Mouse (Mus musculus) heart, embryonic 11.5 days (tissue): ENCODE data around the gene Nos1ap. TPM values are rescaled to one million over a fixed set of nuclear protein-coding genes. Genes with fewer than 3 reads are reported as not detected.

Experiments
- ATAC-seq: fragments of 200-750 bp; cut with Nextera tagmentation; replicated peaks from 2 replicates; pipeline ENCODE4 v1.8.0; 2017; ENCODE audit warnings: moderate library complexity; ENCODE audit not compliant: insufficient number of reproducible peaks, low FRiP score, low TSS enrichment
- H3K27ac ChIP-seq: fragments of 300-500 bp; sonication (generic); 2 replicates; pipeline ENCODE4 v1.5.1; 2014; ENCODE audit warnings: mild to moderate bottlenecking, low read depth, low read length
- H3K27me3 ChIP-seq: fragments of 300-500 bp; sonication (generic); 2 replicates; pipeline ENCODE4 v1.6.1; 2014; ENCODE audit warnings: mild to moderate bottlenecking, low read length, mixed read lengths; ENCODE audit not compliant: control insufficient read depth, insufficient read depth
- H3K36me3 ChIP-seq: fragments of 300-500 bp; sonication (generic); 2 replicates; pipeline ENCODE4 v1.6.1; 2014; ENCODE audit warnings: mild to moderate bottlenecking, low read length, moderate library complexity, mixed read lengths; ENCODE audit not compliant: control insufficient read depth, insufficient read depth
- H3K4me1 ChIP-seq: fragments of 300-500 bp; sonication (generic); 2 replicates; pipeline ENCODE4 v1.6.1; 2014; ENCODE audit warnings: low read length; ENCODE audit not compliant: control insufficient read depth, insufficient read depth
- H3K4me2 ChIP-seq: fragments of 300-500 bp; sonication (generic); 2 replicates; pipeline ENCODE4 v1.6.1; 2014; ENCODE audit warnings: mild to moderate bottlenecking, moderate library complexity
- H3K4me3 ChIP-seq: fragments of 300-500 bp; sonication (generic); 2 replicates; pipeline ENCODE4 v1.5.1; 2014; ENCODE audit warnings: low read depth, low read length
- H3K9ac ChIP-seq: fragments of 300-500 bp; sonication (generic); 2 replicates; pipeline ENCODE4 v1.6.1; 2014; ENCODE audit warnings: mild to moderate bottlenecking, low read depth, low read length, moderate library complexity
- H3K9me3 ChIP-seq: fragments of 300-500 bp; sonication (generic); replicated peaks from 2 replicates; pipeline ENCODE4 v1.6.1; 2016; ENCODE audit warnings: low read length; ENCODE audit not compliant: control insufficient read depth
- WGBS: fragments of 180-500 bp; shearing (Covaris S2); extraction: QIAGEN DNeasy Blood & Tissue Kit; methylation state at CpG from one replicate; pipeline ENCODE4 v1.1.7; 2014; ENCODE audit not compliant: insufficient replicate concordance; 5-methylcytosine and 5-hydroxymethylcytosine counted together
- polyA plus RNA-seq: library from polyadenylated mRNA; unstranded; fragments of >200 nt; fragmentation: Nextera tagmentation; extraction: Ambion mirVana; gene quantifications from 2 replicates; pipeline ENCODE4 v1.2.1, GENCODE M21; 2014

The Nos1ap gene
- polyA plus RNA-seq, 1 experiment from 2014 or later, result 15.5 TPM

DNA sequence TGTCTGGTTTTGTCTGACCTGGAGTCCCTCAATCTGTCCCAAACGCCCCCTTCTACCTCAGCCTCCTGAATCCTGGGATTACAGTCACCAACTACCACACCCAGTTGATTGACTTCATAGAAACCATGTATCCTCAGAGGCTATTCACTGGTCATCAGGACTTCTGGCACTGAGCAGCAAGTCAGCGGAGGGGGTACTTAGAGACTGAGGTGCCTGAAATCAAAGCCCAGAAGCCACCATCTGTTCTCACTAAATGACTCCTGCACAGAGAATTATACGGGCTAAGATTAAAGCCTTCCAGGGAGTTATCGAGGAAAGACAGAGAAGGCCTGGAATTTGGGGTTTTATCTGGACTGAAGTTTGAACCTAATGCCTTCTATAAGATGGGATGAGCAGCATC, 59.2 kb downstream of the Nos1ap start:
- Histone ChIP-seq H3K4me1 (peaks cover 18% of the 10 kb centered on the region), H3K36me3 (no peaks in the 10 kb centered on the region), H3K9ac (no peak overlapping the region), H3K27ac (no peak overlapping the region), H3K27me3 (no peaks in the 10 kb centered on the region), H3K9me3 (no peaks in the 10 kb centered on the region), H3K4me2 (no peak overlapping the region), H3K4me3 (no peak overlapping the region)
- no peak for ATAC-seq
- 86% methylated on average over 4 of the region's 4 CpGs for WGBS

DNA sequence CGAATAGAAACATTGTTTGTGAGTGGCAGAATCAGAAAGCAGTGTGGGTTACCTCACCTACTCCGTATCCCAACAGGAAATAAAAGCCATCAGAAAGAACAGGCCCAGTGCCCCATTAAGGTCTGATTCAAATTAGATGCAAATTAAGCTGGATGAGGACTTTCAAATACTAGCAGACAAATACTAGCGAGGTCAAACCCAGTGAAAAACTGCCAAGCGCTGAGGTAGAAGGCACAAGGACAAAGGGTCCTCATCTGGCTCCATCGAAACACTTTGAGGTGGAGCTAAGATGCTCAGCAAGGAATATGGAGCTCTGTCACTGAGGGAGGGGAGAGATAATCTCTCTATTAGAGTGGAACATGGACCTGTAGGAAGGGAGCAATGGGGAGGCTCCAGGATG, 66.8 kb downstream of the Nos1ap start:
- H3K4me1 ChIP-seq, result peaks cover 19% of the 10 kb centered on the region
- no peak for ATAC-seq
- H3K4me3 ChIP-seq, result no peak overlapping the region
- no peak overlapping the region for H3K27ac ChIP-seq
- no peaks in the 10 kb centered on the region for H3K9me3 ChIP-seq
- no peaks in the 10 kb centered on the region for H3K36me3 ChIP-seq
- WGBS, result 82% methylated on average over 5 of the region's 5 CpGs
- H3K27me3 ChIP-seq, result no peaks in the 10 kb centered on the region
- no peak overlapping the region for H3K9ac ChIP-seq
- H3K4me2 ChIP-seq, result no peak overlapping the region

DNA sequence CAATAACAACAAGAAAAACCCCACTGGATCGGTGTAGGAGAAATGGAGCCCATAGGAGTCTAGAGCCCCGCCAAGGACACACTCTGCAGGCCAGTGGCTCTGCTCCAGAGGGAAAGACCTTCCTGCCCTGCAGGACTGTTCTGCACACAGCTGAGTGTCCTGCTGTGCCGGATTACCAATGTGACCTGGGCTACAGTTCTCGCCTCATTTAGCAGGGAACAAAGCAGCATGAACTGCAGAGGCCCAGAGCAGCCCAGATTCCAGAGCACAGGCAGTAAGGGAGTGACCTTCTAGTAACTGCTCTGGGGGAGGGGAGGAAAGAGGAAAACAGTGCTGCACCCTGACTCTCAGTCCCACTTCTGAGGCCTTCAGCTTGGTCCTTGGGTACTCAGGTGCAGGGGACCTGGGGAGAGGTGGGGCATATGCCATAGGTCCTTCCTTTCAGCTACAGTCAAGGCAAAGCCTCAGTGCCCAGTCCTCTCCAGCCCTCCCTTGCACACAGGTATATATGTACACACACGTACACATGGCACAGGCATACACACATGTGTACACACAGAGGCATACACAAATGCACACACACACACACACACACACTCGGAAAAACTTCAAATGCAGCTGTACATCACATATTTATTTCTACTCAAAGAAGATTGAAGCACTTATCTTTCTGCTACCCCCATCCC, 68.0 kb downstream of the Nos1ap start:
- Histone ChIP-seq H3K4me3 (no peak overlapping the region), H3K36me3 (no peaks in the 10 kb centered on the region), H3K27ac (peak overlapping the region; percentile 72), H3K9ac (0 out of 2 replicates have a peak overlapping the region, but pooled peaks have one; percentile 6), H3K4me2 (no peak overlapping the region), H3K4me1 (peaks cover 17% of the 10 kb centered on the region), H3K27me3 (no peaks in the 10 kb centered on the region), H3K9me3 (no peaks in the 10 kb centered on the region)
- peak; percentile 47; the same call in 1 of the 2 replicates for ATAC-seq
- WGBS, result 46% methylated on average over 6 of the region's 6 CpGs

DNA sequence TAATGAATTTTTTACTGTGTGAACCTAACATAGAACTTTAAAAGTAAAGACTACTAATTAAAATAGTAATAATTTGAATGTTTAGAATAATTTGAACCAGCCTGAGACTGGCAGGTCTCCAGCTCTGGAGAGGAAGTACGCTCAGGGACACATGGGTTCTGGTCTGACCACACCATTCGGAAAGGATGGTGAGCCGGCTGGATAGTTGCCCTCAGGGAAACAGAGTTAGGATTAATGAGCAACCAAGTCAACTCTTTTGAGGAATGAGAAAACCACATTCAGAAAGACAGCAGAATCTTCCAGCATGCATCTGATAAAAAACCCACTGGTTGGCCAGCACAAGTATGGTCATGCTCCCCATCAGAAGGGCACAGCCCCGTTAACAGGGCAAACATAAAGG, 69.5 kb downstream of the Nos1ap start:
- Histone ChIP-seq H3K27ac (no peak overlapping the region), H3K4me3 (no peak overlapping the region), H3K9me3 (no peaks in the 10 kb centered on the region), H3K4me2 (no peak overlapping the region), H3K9ac (no peak overlapping the region), H3K36me3 (no peaks in the 10 kb centered on the region), H3K27me3 (no peaks in the 10 kb centered on the region), H3K4me1 (peaks cover 17% of the 10 kb centered on the region)
- ATAC-seq, result no peak
- WGBS, result 89% methylated on average over 4 of the region's 4 CpGs

DNA sequence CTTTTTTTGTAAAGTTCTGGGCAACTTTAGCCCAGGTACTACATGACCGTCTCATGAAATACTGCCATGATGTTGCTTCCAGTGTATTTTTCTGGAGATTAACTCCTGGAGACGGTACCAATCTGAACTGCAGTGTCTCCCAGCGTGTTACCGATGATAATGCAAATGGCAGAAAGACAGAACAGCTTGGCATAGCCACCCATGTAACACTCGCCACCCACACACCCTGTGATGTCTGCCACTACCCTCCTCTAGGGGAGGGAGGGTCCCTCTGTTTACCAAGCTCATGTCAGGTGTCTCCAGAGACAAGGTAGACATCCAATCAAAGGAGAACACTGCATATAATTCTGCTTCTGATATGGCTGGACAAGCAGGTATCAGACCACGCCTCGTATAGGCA, 70.0 kb downstream of the Nos1ap start:
- H3K4me3 ChIP-seq, result no peak overlapping the region
- no peak overlapping the region for H3K27ac ChIP-seq
- no peaks in the 10 kb centered on the region for H3K36me3 ChIP-seq
- H3K9ac ChIP-seq, result no peak overlapping the region
- H3K27me3 ChIP-seq, result no peaks in the 10 kb centered on the region
- H3K4me1 ChIP-seq, result peaks cover 17% of the 10 kb centered on the region
- ATAC-seq, result no peak
- H3K4me2 ChIP-seq, result no peak overlapping the region
- WGBS, result 82% methylated on average over 7 of the region's 7 CpGs
- H3K9me3 ChIP-seq, result no peaks in the 10 kb centered on the region

DNA sequence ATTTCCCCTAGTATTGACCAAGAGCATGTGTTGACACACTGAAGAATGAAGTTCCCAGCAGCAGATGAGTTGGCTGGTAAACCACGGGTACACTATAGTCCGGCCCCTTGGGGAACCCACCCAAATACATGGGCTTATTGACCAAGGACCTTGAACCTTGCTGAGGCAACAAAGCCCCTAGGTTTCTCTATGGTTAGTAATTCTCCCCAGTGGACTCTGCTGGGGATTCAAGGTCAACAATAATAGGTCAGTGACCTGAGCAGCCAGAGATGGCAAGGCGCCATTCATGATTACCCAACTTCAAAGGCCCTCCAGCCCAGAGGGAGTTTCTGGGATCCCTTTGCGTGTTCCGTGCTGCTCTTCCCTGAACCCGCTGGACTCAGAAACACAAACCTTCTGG, 73.5 kb downstream of the Nos1ap start:
- ATAC-seq, result no peak
- WGBS, result 90% methylated on average over 6 of the region's 6 CpGs
- H3K4me1 ChIP-seq, result peaks cover 14% of the 10 kb centered on the region

DNA sequence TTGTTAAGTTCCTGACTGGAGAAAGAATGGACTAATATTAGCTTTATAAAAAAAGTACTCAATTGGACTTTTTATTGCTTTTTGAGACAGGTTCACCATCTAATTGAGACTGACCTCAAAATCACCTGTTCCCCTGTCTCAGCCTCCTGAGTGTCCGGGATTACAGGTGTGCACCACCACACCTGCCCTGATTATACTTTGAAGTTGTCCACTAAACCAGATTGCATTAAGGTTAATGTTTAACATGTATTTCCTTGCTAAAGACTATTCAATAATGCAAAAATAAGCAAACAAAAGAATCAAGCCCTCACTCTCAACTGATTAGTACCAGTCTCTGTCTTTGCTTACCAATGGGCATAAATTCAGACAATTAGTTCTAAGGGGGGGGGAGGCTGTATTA, 74.2 kb downstream of the Nos1ap start:
- H3K27me3 ChIP-seq, result no peaks in the 10 kb centered on the region
- H3K27ac ChIP-seq, result no peak overlapping the region
- H3K36me3 ChIP-seq, result no peaks in the 10 kb centered on the region
- H3K4me3 ChIP-seq, result no peak overlapping the region
- H3K9me3 ChIP-seq, result no peaks in the 10 kb centered on the region
- no peak overlapping the region for H3K9ac ChIP-seq
- H3K4me2 ChIP-seq, result no peak overlapping the region
- no peak for ATAC-seq
- 80% methylated on average over 1 of the region's 1 CpGs for WGBS
- H3K4me1 ChIP-seq, result peaks cover 15% of the 10 kb centered on the region

More for the DNA sequence above, 73.5 kb downstream of the Nos1ap start:
- Histone ChIP-seq H3K4me3 (no peak overlapping the region), H3K9me3 (no peaks in the 10 kb centered on the region), H3K36me3 (no peaks in the 10 kb centered on the region), H3K9ac (no peak overlapping the region), H3K4me2 (no peak overlapping the region), H3K27ac (no peak overlapping the region), H3K27me3 (no peaks in the 10 kb centered on the region)

DNA sequence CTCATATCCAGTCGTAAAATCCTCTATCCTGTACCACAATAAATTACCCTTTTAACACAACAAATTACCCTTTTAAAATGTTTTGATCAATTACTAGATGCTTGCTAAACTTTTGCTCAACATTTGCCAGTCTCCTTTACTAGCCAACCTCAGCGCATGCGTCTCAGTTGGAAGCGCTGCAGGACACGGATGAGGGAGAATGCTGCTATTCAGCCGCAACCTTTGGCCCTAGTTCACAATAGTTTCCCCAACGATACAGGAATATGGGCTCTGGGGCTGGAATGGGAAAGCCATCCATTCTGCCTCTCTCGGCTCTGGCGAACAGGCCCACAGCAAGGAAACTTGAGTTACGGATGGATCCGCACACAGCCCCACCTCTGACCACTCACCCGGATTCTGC, 75.4 kb downstream of the Nos1ap start:
- no peak for ATAC-seq
- Histone ChIP-seq H3K9ac (no peak overlapping the region), H3K4me1 (peaks cover 20% of the 10 kb centered on the region), H3K36me3 (no peaks in the 10 kb centered on the region), H3K27ac (no peak overlapping the region), H3K9me3 (no peaks in the 10 kb centered on the region), H3K4me2 (no peak overlapping the region), H3K27me3 (no peaks in the 10 kb centered on the region), H3K4me3 (no peak overlapping the region)
- 78% methylated on average over 12 of the region's 12 CpGs for WGBS

DNA sequence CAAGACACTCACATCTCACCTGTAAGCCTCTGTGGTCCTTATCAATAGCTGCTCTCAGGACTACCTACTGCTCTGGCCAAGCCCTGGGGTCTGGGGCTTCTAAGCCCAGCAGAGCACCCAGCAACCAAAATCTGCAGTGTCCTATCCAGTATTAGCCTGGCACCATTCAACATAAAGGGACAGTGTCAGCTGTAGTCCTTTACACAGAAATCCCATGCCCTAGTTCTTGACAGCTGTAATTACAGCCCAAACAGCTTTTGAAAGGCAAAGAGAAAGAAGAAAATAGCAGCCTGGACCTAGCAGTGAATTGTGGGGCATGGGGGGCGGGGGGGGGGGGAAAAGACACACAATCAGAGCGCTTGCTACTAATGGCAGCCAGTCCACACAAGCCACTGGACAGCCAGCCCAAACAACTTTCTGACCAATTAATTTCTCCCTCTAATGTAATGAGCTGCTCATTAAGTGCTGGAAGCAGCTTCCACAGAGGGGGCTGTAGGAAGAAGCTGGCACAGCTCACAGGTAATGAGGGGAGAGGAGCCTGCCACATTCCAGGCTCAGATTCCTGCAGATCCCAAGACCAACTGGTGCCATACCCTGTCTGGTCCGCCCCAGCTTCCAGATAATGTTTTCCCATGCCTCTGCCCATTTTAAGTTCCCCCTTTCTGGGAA, 77.1 kb downstream of the Nos1ap start:
- no peak overlapping the region for H3K9ac ChIP-seq
- H3K27me3 ChIP-seq, result no peaks in the 10 kb centered on the region
- no peak overlapping the region for H3K4me2 ChIP-seq
- no peaks in the 10 kb centered on the region for H3K36me3 ChIP-seq
- H3K9me3 ChIP-seq, result no peaks in the 10 kb centered on the region
- no peak overlapping the region for H3K27ac ChIP-seq
- no peak overlapping the region for H3K4me3 ChIP-seq
- no peak for ATAC-seq
- WGBS, result 79% methylated on average over 2 of the region's 3 CpGs
- H3K4me1 ChIP-seq, result peaks cover 20% of the 10 kb centered on the region
